Mouse (Mus musculus): ENCODE data around the gene Slc16a13. TPM values are rescaled to one million over a fixed set of nuclear protein-coding genes. Genes with fewer than 3 reads are reported as not detected.

The Slc16a13 gene
- polyA plus RNA-seq, 1 experiment from 2014 or later: 4.8 TPM

GRCm38 (mm10) chr11:70229260-70230010, 8.6 kb upstream of the Slc16a13 start, which contains the start of gene Bcl6b:
Bcl6b (minus strand) TSS chr11:70229798.
- peak within 1 kb of the TSS; percentile 73 for H3K27ac ChIP-seq
- ATAC-seq (ENCODE audit: low read depth) (peak; percentile 2; the same call in 1 of the 2 replicates), DNase-seq (no peak)
- H3K4me1 ChIP-seq (replicated peaks): peaks cover 87% of the 10 kb centered on the region
- H3K4me2 ChIP-seq: peak within 1 kb of the TSS; percentile 75
- H3K4me3 ChIP-seq (replicated peaks): peak within 1 kb of the TSS; percentile 53
- peaks cover 53% of the 10 kb centered on the region for H3K27me3 ChIP-seq
- 3% methylated on average over 39 of the region's 39 CpGs for WGBS (ENCODE audit: insufficient replicate concordance)
- peak within 1 kb of the TSS; percentile 63 for H3K9ac ChIP-seq
- H3K9me3 ChIP-seq (replicated peaks): no peaks in the 10 kb centered on the region
- peaks cover 1% of the 10 kb centered on the region; the same call in 1 of the 2 replicates for H3K36me3 ChIP-seq

- WGBS (ENCODE audit: insufficient replicate concordance): under 1% methylated on average over 19 of the region's 19 CpGs
- DNase-seq: peak; percentile 89
- H3K27me3 ChIP-seq: peaks cover 53% of the 10 kb centered on the region
- no peaks in the 10 kb centered on the region for H3K36me3 ChIP-seq
- H3K27ac ChIP-seq: peak overlapping the region; percentile 73
- H3K4me2 ChIP-seq: peak overlapping the region; percentile 75
- H3K9me3 ChIP-seq (replicated peaks): no peaks in the 10 kb centered on the region
- peak overlapping the region; percentile 53 for H3K4me3 ChIP-seq (replicated peaks)
- peaks cover 87% of the 10 kb centered on the region for H3K4me1 ChIP-seq (replicated peaks)
- peak; percentile 83 for ATAC-seq (ENCODE audit: low read depth)
- H3K9ac ChIP-seq: peak overlapping the region; percentile 63
Observed at GRCm38 (mm10) chr11:70228828-70229227, 8.0 kb upstream of the Slc16a13 start.

- 69% methylated on average over 4 of the region's 4 CpGs for WGBS (ENCODE audit: insufficient replicate concordance)
- no peaks in the 10 kb centered on the region for H3K9me3 ChIP-seq (replicated peaks)
- ATAC-seq (ENCODE audit: low read depth): no peak
- H3K9ac ChIP-seq: 0 out of 2 replicates have a peak overlapping the region, but pooled peaks have one; percentile 42
- H3K27ac ChIP-seq: no peak overlapping the region
- H3K36me3 ChIP-seq: no peaks in the 10 kb centered on the region
- H3K27me3 ChIP-seq: peaks cover 53% of the 10 kb centered on the region
- H3K4me3 ChIP-seq (replicated peaks): peak overlapping the region; percentile 33; the same call in 1 of the 2 replicates
- H3K4me1 ChIP-seq (replicated peaks): peaks cover 90% of the 10 kb centered on the region
- peak overlapping the region; percentile 75 for H3K4me2 ChIP-seq
- no peak for DNase-seq
Observed at GRCm38 (mm10) chr11:70227661-70228245, 6.9 kb upstream of the Slc16a13 start.

GRCm38 (mm10) chr11:70227126-70227525, 6.3 kb upstream of the Slc16a13 start:
- peak overlapping the region; percentile 42; the same call in 1 of the 2 replicates for H3K9ac ChIP-seq
- no peak for DNase-seq
- peak overlapping the region; percentile 33 for H3K4me3 ChIP-seq (replicated peaks)
- H3K4me1 ChIP-seq (replicated peaks): peaks cover 90% of the 10 kb centered on the region
- WGBS (ENCODE audit: insufficient replicate concordance): 41% methylated on average over 5 of the region's 5 CpGs
- H3K4me2 ChIP-seq: peak overlapping the region; percentile 75
- H3K27ac ChIP-seq: peak overlapping the region; percentile 41; the same call in 1 of the 2 replicates
- no peaks in the 10 kb centered on the region for H3K9me3 ChIP-seq (replicated peaks)
- H3K36me3 ChIP-seq: no peaks in the 10 kb centered on the region
- no peak for ATAC-seq (ENCODE audit: low read depth)
- H3K27me3 ChIP-seq: peaks cover 53% of the 10 kb centered on the region

GRCm38 (mm10) chr11:70226602-70226890, 5.7 kb upstream of the Slc16a13 start:
- Histone ChIP-seq H3K4me3 (replicated peaks) (peak overlapping the region; percentile 33), H3K36me3 (no peaks in the 10 kb centered on the region), H3K9me3 (replicated peaks) (no peaks in the 10 kb centered on the region), H3K4me1 (replicated peaks) (peaks cover 94% of the 10 kb centered on the region), H3K9ac (peak overlapping the region; percentile 42; the same call in 1 of the 2 replicates), H3K4me2 (peak overlapping the region; percentile 75), H3K27ac (no peak overlapping the region), H3K27me3 (peaks cover 53% of the 10 kb centered on the region)
- DNase-seq (no peak), ATAC-seq (ENCODE audit: low read depth) (no peak)
- 28% methylated on average over 18 of the region's 18 CpGs for WGBS (ENCODE audit: insufficient replicate concordance)

GRCm38 (mm10) chr11:70225798-70226601, 5.1 kb upstream of the Slc16a13 start:
- H3K4me3 ChIP-seq (replicated peaks): peak overlapping the region; percentile 33
- ATAC-seq (ENCODE audit: low read depth) (no peak), DNase-seq (no peak)
- peak overlapping the region; percentile 75 for H3K4me2 ChIP-seq
- peak overlapping the region; percentile 48; the same call in 1 of the 2 replicates for H3K27ac ChIP-seq
- peak overlapping the region; percentile 42; the same call in 1 of the 2 replicates for H3K9ac ChIP-seq
- H3K27me3 ChIP-seq: peaks cover 53% of the 10 kb centered on the region
- H3K36me3 ChIP-seq: no peaks in the 10 kb centered on the region
- 41% methylated on average over 27 of the region's 27 CpGs for whole genome bisulfite sequencing (ENCODE audit: insufficient replicate concordance)
- peaks cover 97% of the 10 kb centered on the region for H3K4me1 ChIP-seq (replicated peaks)
- no peaks in the 10 kb centered on the region for H3K9me3 ChIP-seq (replicated peaks)

- H3K27me3 ChIP-seq: peaks cover 36% of the 10 kb centered on the region
- 32% methylated on average over 9 of the region's 9 CpGs for WGBS (ENCODE audit: insufficient replicate concordance)
- H3K4me1 ChIP-seq (replicated peaks): peaks cover 97% of the 10 kb centered on the region
- peak overlapping the region; percentile 46; the same call in 1 of the 2 replicates for H3K9ac ChIP-seq
- no peaks in the 10 kb centered on the region for H3K36me3 ChIP-seq
- ATAC-seq (ENCODE audit: low read depth) (no peak), DNase-seq (no peak)
- H3K9me3 ChIP-seq (replicated peaks): no peaks in the 10 kb centered on the region
- peak overlapping the region; percentile 13; the same call in 1 of the 2 replicates for H3K4me2 ChIP-seq
- no peak overlapping the region for H3K4me3 ChIP-seq (replicated peaks)
- H3K27ac ChIP-seq: peak overlapping the region; percentile 65
Observed at GRCm38 (mm10) chr11:70223724-70224123, 2.9 kb upstream of the Slc16a13 start.

- Histone ChIP-seq H3K9me3 (replicated peaks) (no peaks in the 10 kb centered on the region), H3K4me2 (peak overlapping the region; percentile 97), H3K9ac (peak overlapping the region; percentile 90), H3K4me1 (replicated peaks) (peaks cover 85% of the 10 kb centered on the region), H3K4me3 (replicated peaks) (peak overlapping the region; percentile 77), H3K36me3 (peaks cover 11% of the 10 kb centered on the region; the same call in 1 of the 2 replicates), H3K27ac (peak overlapping the region; percentile 99), H3K27me3 (peaks cover 24% of the 10 kb centered on the region)
- 3% methylated on average over 14 of the region's 14 CpGs for WGBS (ENCODE audit: insufficient replicate concordance)
- ATAC-seq (ENCODE audit: low read depth) (peak; percentile 85), DNase-seq (peak; percentile 71)
Observed at GRCm38 (mm10) chr11:70221603-70222500, 988 bp upstream of the Slc16a13 start.

- no peak for ATAC-seq (ENCODE audit: low read depth)
- Histone ChIP-seq H3K36me3 (peaks cover 14% of the 10 kb centered on the region; the same call in 1 of the 2 replicates), H3K9me3 (replicated peaks) (no peaks in the 10 kb centered on the region), H3K27ac (peak overlapping the region; percentile 99), H3K4me3 (replicated peaks) (peak overlapping the region; percentile 77), H3K27me3 (peaks cover 25% of the 10 kb centered on the region), H3K4me1 (replicated peaks) (peaks cover 71% of the 10 kb centered on the region), H3K9ac (peak overlapping the region; percentile 90), H3K4me2 (peak overlapping the region; percentile 97)
- no peak for DNase-seq
- WGBS (ENCODE audit: insufficient replicate concordance): 2% methylated on average over 24 of the region's 24 CpGs
Observed at GRCm38 (mm10) chr11:70220323-70220722, 541 bp downstream of the Slc16a13 start.

GRCm38 (mm10) chr11:70219873-70220272, 991 bp downstream of the Slc16a13 start:
- H3K27ac ChIP-seq: peak overlapping the region; percentile 99
- H3K27me3 ChIP-seq: peaks cover 26% of the 10 kb centered on the region
- peak overlapping the region; percentile 90 for H3K9ac ChIP-seq
- no peaks in the 10 kb centered on the region for H3K9me3 ChIP-seq (replicated peaks)
- peaks cover 14% of the 10 kb centered on the region; the same call in 1 of the 2 replicates for H3K36me3 ChIP-seq
- H3K4me2 ChIP-seq: peak overlapping the region; percentile 97
- WGBS (ENCODE audit: insufficient replicate concordance): 54% methylated on average over 7 of the region's 7 CpGs
- DNase-seq (no peak), ATAC-seq (ENCODE audit: low read depth) (no peak)
- peaks cover 71% of the 10 kb centered on the region for H3K4me1 ChIP-seq (replicated peaks)
- peak overlapping the region; percentile 77 for H3K4me3 ChIP-seq (replicated peaks)
